Mouse (Mus musculus): Measurements from ENCODE around the gene Pdha1. TPM values are rescaled to one million over a fixed set of nuclear protein-coding genes. Genes with fewer than 3 reads are reported as not detected.

Pdha1 gene
- total RNA-seq, 2 experiments from 2014 or later = 581 to 648 TPM

Other genes starting within 250 kb of the Pdha1 start
- under 1 TPM; 0.23 to 0.32 TPM for gene Map3k15, start 150.0 kb downstream of the Pdha1 start, total RNA-seq (2021)